Mouse (Mus musculus) left cerebral cortex, postnatal 36 days (tissue): ENCODE measurements around the gene Cd24a. TPM values are rescaled to one million over a fixed set of nuclear protein-coding genes. Genes with fewer than 3 reads are reported as not detected.

Experiments used
- DNase-seq, 2 experiments: peaks; one replicate each; pipeline ENCODE4 v3.0.0; 2021 to 2022; ENCODE audit warnings: low spot score in 2 of 2, mixed read lengths in 1 of 2
- intact Hi-C: fragments of 180-260 bp; cut with DNase I; formaldehyde crosslinking; loops from one replicate; pipeline ENCODE4 v1.15.1; 2025
- total RNA-seq, 2 experiments: library from RNA; stranded (reverse); gene quantifications; 2 replicates each; pipeline ENCODE4 v1.2.3; 2021

Cd24a gene
- 1 to 10 TPM; 8.3 to 9.0 TPM for total RNA-seq

GRCm38 (mm10) chr10:43577997-43578331 is at the start of gene Cd24a:
Gene Cd24a, plus strand, starts transcription at chr10:43578284.
- intact Hi-C loops = loop anchor here (10.0 kb wide), 1 partner anchor 147 kb away; no protein-coding TSS in a partner anchor
- DNase-seq = no peak

GRCm38 (mm10) chr10:43534382-43534781 is 43.7 kb upstream of the Cd24a start:
- no peak for DNase-seq
- intact Hi-C loops = no loop called here

- no peak for DNase-seq
- intact Hi-C loops = no loop called here
Measured at GRCm38 (mm10) chr10:43537652-43538051, 40.4 kb upstream of the Cd24a start.

- intact Hi-C loops = no loop called here
- DNase-seq = no peak
Measured at GRCm38 (mm10) chr10:43538831-43539230, 39.3 kb upstream of the Cd24a start.

- DNase-seq = no peak
- intact Hi-C loops = loop anchor here (2.0 kb wide), 1 partner anchor 61 kb away; the partner anchor contains the start of gene Bend3
Measured at GRCm38 (mm10) chr10:43539746-43540310, 38.3 kb upstream of the Cd24a start.

GRCm38 (mm10) chr10:43540442-43541152 is 37.5 kb upstream of the Cd24a start, which contains the start of gene 1700021F05Rik:
Gene 1700021F05Rik, minus strand, starts transcription at chr10:43540994.
- DNase-seq = peak; percentile 93 to 95

GRCm38 (mm10) chr10:43541153-43541544 is 36.9 kb upstream of the Cd24a start:
- DNase-seq = no peak
- intact Hi-C loops = loop anchor here (2.0 kb wide), 1 partner anchor 62 kb away; the partner anchor contains the start of gene Bend3

More at GRCm38 (mm10) chr10:43540442-43541152, 37.5 kb upstream of the Cd24a start, which contains the start of gene 1700021F05Rik:
- intact Hi-C loops = loop anchor here (2.0 kb wide), 1 partner anchor 62 kb away; the partner anchor contains the start of gene Bend3

- intact Hi-C loops = no loop called here
Measured at GRCm38 (mm10) chr10:43549411-43549810, 28.7 kb upstream of the Cd24a start.

GRCm38 (mm10) chr10:43550923-43551322 is 27.2 kb upstream of the Cd24a start:
- intact Hi-C loops = no loop called here
- DNase-seq = no peak

More at GRCm38 (mm10) chr10:43549411-43549810, 28.7 kb upstream of the Cd24a start:
- no peak for DNase-seq

- DNase-seq = no peak
- intact Hi-C loops = no loop called here
Measured at GRCm38 (mm10) chr10:43551388-43551787, 26.7 kb upstream of the Cd24a start.

- no peak for DNase-seq
- intact Hi-C loops = no loop called here
Measured at GRCm38 (mm10) chr10:43557630-43558165, 20.4 kb upstream of the Cd24a start.

GRCm38 (mm10) chr10:43559313-43559712 is 18.8 kb upstream of the Cd24a start:
- intact Hi-C loops = no loop called here
- no peak for DNase-seq

- no peak for DNase-seq
- intact Hi-C loops = no loop called here
Measured at GRCm38 (mm10) chr10:43560765-43561164, 17.3 kb upstream of the Cd24a start.

- DNase-seq = no peak
- intact Hi-C loops = no loop called here
Measured at GRCm38 (mm10) chr10:43561311-43561710, 16.8 kb upstream of the Cd24a start.

GRCm38 (mm10) chr10:43574352-43574751 is 3.7 kb upstream of the Cd24a start:
- intact Hi-C loops = loop anchor here (10.0 kb wide), 1 partner anchor 150 kb away; no protein-coding TSS in a partner anchor
- DNase-seq = no peak

GRCm38 (mm10) chr10:43574956-43575355 is 3.1 kb upstream of the Cd24a start:
- intact Hi-C loops = loop anchor here (1.0 to 10.0 kb wide), 2 partner anchors 150 to 344 kb away; no protein-coding TSS in a partner anchor
- DNase-seq = peak; percentile 49 to 71

- DNase-seq = no peak
- intact Hi-C loops = loop anchor here (10.0 kb wide), 1 partner anchor 147 kb away; no protein-coding TSS in a partner anchor
Measured at GRCm38 (mm10) chr10:43577299-43577996, 636 bp upstream of the Cd24a start.

GRCm38 (mm10) chr10:43578366-43578753 is 276 bp downstream of the Cd24a start:
- intact Hi-C loops = loop anchor here (10.0 kb wide), 1 partner anchor 146 kb away; no protein-coding TSS in a partner anchor
- peak; percentile 25 to 30 for DNase-seq

GRCm38 (mm10) chr10:43578754-43579380 is 783 bp downstream of the Cd24a start:
- intact Hi-C loops = loop anchor here (10.0 kb wide), 1 partner anchor 146 kb away; no protein-coding TSS in a partner anchor
- DNase-seq = no peak
